9 mouse cellular contexts compared by ENCODE assay signal in the genomic region with DNA sequence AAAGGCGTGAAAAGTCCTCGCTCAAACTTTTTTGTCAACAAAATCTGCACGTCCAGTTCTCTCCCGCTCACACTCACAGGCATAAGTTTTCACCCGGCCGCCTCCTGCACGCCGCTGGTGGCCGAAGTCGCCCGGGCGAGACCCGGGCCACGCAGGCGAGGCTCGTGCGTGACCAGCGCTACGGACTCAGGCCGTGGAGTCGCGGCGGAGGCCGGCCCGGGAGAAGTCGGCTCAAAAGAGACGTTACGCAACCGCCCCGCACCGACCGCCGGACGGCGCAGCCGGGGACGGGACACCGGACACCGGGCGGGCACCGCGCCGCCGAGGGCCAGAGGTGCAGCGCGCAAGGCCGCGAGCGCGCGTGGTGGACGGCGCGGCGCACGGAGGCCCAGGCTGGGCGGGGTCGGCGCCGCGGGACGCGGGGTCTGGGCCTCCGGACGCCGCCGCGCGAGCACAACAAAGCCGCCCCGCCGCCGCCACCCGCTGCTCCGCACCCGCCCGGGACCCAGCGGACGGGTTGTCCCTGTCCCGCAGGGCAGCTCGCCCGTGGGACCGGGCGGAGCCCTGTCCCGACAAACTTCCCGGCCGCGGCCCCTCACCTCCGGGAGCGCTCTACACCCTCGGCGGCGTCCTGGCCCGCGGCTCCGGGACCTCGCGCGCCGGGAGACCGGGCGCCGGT. TPM values are rescaled to one million over a fixed set of nuclear protein-coding genes. Genes with fewer than 3 reads are reported as not detected.
DNase-seq lines count a peak whose midpoint lies in the region; ATAC-seq lines count a peak whose summit lies in the region.
"Had no signal": no experiment of that assay in that cellular context is flagged by ENCODE, and none has a peak within 500 bp of the region (broad histone marks: within the 10 kb centered on the region; RNA-seq: fewer than 3 reads in every experiment).

No protein-coding gene starts in this region.

- peak; percentile 70 for ATAC-seq in forebrain, embryonic 13.5 days
- peak; percentile 34 for ATAC-seq in megakaryocyte, adult 5-6 weeks (ENCODE audit: poor library complexity, severe bottlenecking)
- no peak for ATAC-seq in megakaryocyte-erythroid progenitor cell, adult 5-6 weeks (replicated peaks; ENCODE audit: low FRiP score, low TSS enrichment, poor library complexity, severe bottlenecking)

- WGBS in forebrain, embryonic 13.5 days = under 1% methylated on average over 63 of the region's 103 CpGs

- peak; percentile 57 for DNase-seq in Muller cell, postnatal 12 days (ENCODE audit: inconsistent ontology term)
- peak; percentile 58 for DNase-seq in cerebellum, adult 11 months
- peak; percentile 68 to 78 for DNase-seq in heart, postnatal 36 days
- DNase-seq in left cerebral cortex, postnatal 25 days (ENCODE audit: low spot score in 2 of 2) = peak; percentile 8 to 9
- DNase-seq in right cerebral cortex, postnatal 14 days = peak; percentile 22

- peaks cover 7% of the 10 kb centered on the region; the same call in 1 of the 2 replicates for H3K27me3 ChIP-seq in forebrain, embryonic 13.5 days

- no peaks in the 10 kb centered on the region for H3K9me3 ChIP-seq in forebrain, embryonic 13.5 days (replicated peaks)

- peak overlapping the region; percentile 90 for H3K4me3 ChIP-seq in forebrain, embryonic 13.5 days

- intact Hi-C loops in heart, postnatal 36 days (cut with DNase I) = loop anchor here (1.0 to 10.0 kb wide), 5 partner anchors 15 to 1069 kb away; partner anchors contain the start of gene Zdhhc20
- intact Hi-C loops in left cerebral cortex, postnatal 25 days (cut with DNase I) = loop anchor here (5.0 kb wide), 1 partner anchor 58 kb away; no protein-coding TSS in a partner anchor

- H3K36me3 ChIP-seq in forebrain, embryonic 13.5 days (ENCODE audit: poor library complexity, severe bottlenecking) = no peaks in the 10 kb centered on the region

- H3K27ac ChIP-seq in forebrain, embryonic 13.5 days = peak overlapping the region; percentile 54

- peak overlapping the region; percentile 86 for H3K9ac ChIP-seq in forebrain, embryonic 13.5 days

- H3K4me1 ChIP-seq in forebrain, embryonic 13.5 days = peaks cover 22% of the 10 kb centered on the region

- peak overlapping the region; percentile 93 for H3K4me2 ChIP-seq in forebrain, embryonic 13.5 days

RNA-seq across cellular contexts. Expression of gene Gm49361, which starts 0.5 kb away (rescaled TPM):
- not detected in 2 replicates for polyA plus RNA-seq in forebrain, embryonic 13.5 days (2015; fragmentation: Nextera tagmentation; extraction: Ambion mirVana)
- 1 to 10 TPM in 1 of 2 experiments, not detected in 1; 2.4 TPM for total RNA-seq in heart, postnatal 36 days (2021)
- under 1 TPM; 0.76 to 0.83 TPM for total RNA-seq in left cerebral cortex, postnatal 25 days (2021)
- not detected in 2 replicates for total RNA-seq in megakaryocyte, adult 5-6 weeks (2015)
- 0.59 TPM in 1 of 2 replicates, not detected in the other for total RNA-seq in megakaryocyte, adult 5-6 weeks (2017)
- total RNA-seq in megakaryocyte-erythroid progenitor cell, adult 5-6 weeks (2014; fragmentation: Nextera tagmentation) = not detected in 2 replicates
- total RNA-seq in megakaryocyte-erythroid progenitor cell, adult 5-6 weeks (2017) = not detected in 2 replicates
- polyA plus RNA-seq: frontal cortex, adult 2 months had no signal

RNA-seq across cellular contexts. Expression of gene Lats2, which starts 12.8 kb away (rescaled TPM):
- 7.8 and 8.3 TPM in 2 replicates for polyA plus RNA-seq in forebrain, embryonic 13.5 days (2015; fragmentation: Nextera tagmentation; extraction: Ambion mirVana)
- 10 to 100 TPM; 33.3 to 38.5 TPM for total RNA-seq in heart, postnatal 36 days (2021)
- total RNA-seq in left cerebral cortex, postnatal 25 days (2021) = 10 to 100 TPM; 14.2 to 15.4 TPM
- total RNA-seq in megakaryocyte, adult 5-6 weeks (2015) = 35.0 and 39.1 TPM in 2 replicates
- 33.8 and 34.4 TPM in 2 replicates for total RNA-seq in megakaryocyte, adult 5-6 weeks (2017)
- total RNA-seq in megakaryocyte-erythroid progenitor cell, adult 5-6 weeks (2014; fragmentation: Nextera tagmentation) = 6.3 and 11.0 TPM in 2 replicates
- 2.4 and 3.2 TPM in 2 replicates for total RNA-seq in megakaryocyte-erythroid progenitor cell, adult 5-6 weeks (2017)

RNA-seq across cellular contexts. Expression of gene Sap18, which starts 52.5 kb away (rescaled TPM):
- polyA plus RNA-seq in forebrain, embryonic 13.5 days (2015; fragmentation: Nextera tagmentation; extraction: Ambion mirVana) = 24.1 and 24.5 TPM in 2 replicates
- 10 to 100 TPM; 81.8 to 89.4 TPM for total RNA-seq in heart, postnatal 36 days (2021)
- 10 to 100 TPM; 38.6 to 45.7 TPM for total RNA-seq in left cerebral cortex, postnatal 25 days (2021)
- total RNA-seq in megakaryocyte, adult 5-6 weeks (2015) = 167 and 180 TPM in 2 replicates
- total RNA-seq in megakaryocyte, adult 5-6 weeks (2017) = 10.7 and 21.5 TPM in 2 replicates
- 172 and 187 TPM in 2 replicates for total RNA-seq in megakaryocyte-erythroid progenitor cell, adult 5-6 weeks (2014; fragmentation: Nextera tagmentation)
- 28.6 and 29.8 TPM in 2 replicates for total RNA-seq in megakaryocyte-erythroid progenitor cell, adult 5-6 weeks (2017)

Comparison
In these comparisons a context has a peak if more than half of its experiments do, and no peak if none do; other contexts are left out.
1. DNase-seq: peak in every context shown above with its lines; median percentile 73 in heart, postnatal 36 days; 58 in cerebellum, adult 11 months; 57 in Muller cell, postnatal 12 days; 22 in right cerebral cortex, postnatal 14 days; 8 in left cerebral cortex, postnatal 25 days.